Mouse (Mus musculus): ENCODE measurements at regions not wholly inside any gene's neighbourhood (a gene's known extent, or its start where the extent isn't known, plus 50 kb on each side); places are given as distances from the start of the nearest gene placed in this dataset.

- TF ChIP-seq CTCF (IDR thresholded peaks at IDR 0.05; ENCODE audit: control insufficient read depth, insufficient read depth, insufficient read length) (no peak), MYOG (IDR thresholded peaks at IDR 0.05; ENCODE audit: control insufficient read depth, extremely low read depth, insufficient read length) (no peak), CEBPB (IDR thresholded peaks at IDR 0.05; ENCODE audit: low read depth) (no peak), MAX (IDR thresholded peaks at IDR 0.05) (no peak), USF1 (IDR thresholded peaks at IDR 0.05; ENCODE audit: low read depth) (no peak), FOSL1 (IDR thresholded peaks at IDR 0.05; ENCODE audit: insufficient read depth, low read length, poor library complexity, severe bottlenecking) (no peak), MYOD1 (IDR thresholded peaks at IDR 0.05; ENCODE audit: control insufficient read depth, insufficient read length, low read depth) (no peak)
These were observed 303.7 kb downstream of the Tpbg start for GRCm38 (mm10) chr9:86145903-86146302.
